Mouse (Mus musculus): ENCODE data around the gene Tbl3. TPM values are rescaled to one million over a fixed set of nuclear protein-coding genes. Genes with fewer than 3 reads are reported as not detected.
"Not testable (repeated sequence)": the region's sequence is repeated elsewhere in the genome, so short reads cannot be mapped to it uniquely, and the experiment has no call there.

Tbl3 gene
- total RNA-seq, 2 experiments from 2014 or later = 28.5 to 29.1 TPM

- DNase-seq (ENCODE audit: low spot score in 2 of 2) = no peak
Observed at GRCm38 (mm10) chr17:24697985-24698384, 9.5 kb downstream of the Tbl3 start.

- DNase-seq (ENCODE audit: low spot score in 2 of 2) = peak; percentile 75 to 80
Observed at GRCm38 (mm10) chr17:24696011-24696697, 11.3 kb downstream of the Tbl3 start, which contains the start of the genes Gfer and Noxo1. Gfer (minus strand) TSS chr17:24696156. Noxo1 (plus strand) TSS chr17:24696234.

GRCm38 (mm10) chr17:24695326-24696010, 12.0 kb downstream of the Tbl3 start:
- DNase-seq (ENCODE audit: low spot score in 2 of 2) = no peak

DNA sequence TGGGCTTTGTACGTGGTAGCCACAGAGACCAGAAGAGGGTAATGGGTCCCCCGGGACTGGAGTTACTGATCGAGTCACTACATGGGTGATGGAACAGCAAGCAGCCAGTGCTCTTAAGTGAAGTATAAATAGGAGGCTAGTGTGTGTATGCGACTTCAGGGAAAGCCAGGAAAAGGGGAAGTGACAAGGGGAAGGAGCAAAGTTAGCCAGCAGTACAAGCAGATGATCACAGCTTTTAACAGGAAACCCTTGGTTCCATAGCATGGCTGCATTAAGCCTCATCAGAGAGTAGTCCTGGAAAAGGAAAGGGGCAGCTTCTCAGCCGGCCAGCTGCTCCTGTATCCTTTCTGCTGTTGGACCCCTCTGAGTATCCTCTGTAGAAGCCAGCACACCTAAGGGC, 15.1 kb downstream of the Tbl3 start:
- DNase-seq (ENCODE audit: low spot score in 2 of 2) = no peak

- peak in 1 of 2 experiments; percentile 50 for DNase-seq (ENCODE audit: low spot score in 2 of 2)
Observed at GRCm38 (mm10) chr17:24689251-24690081, 18.0 kb downstream of the Tbl3 start, which contains the start of gene Syngr3. Syngr3 (minus strand) TSS chr17:24689955.

DNA sequence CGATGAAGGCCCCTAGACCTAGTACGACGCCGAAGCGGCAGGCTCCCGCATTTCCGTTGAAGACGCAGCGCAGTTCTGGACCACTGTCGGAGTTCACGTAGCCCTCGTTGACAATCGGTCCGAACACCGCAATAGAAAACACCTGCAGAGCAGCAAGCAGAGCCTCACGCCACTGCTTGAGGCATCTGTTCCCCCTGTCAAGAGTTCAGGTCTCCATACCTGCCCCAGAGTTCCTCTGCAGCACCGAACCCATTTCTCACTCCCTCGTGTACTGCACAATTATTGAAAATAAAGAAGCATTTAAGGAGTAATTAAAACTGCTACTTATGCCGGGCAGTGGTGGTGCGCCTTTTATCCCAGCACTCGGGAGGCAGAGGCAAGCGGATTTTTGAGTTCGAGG, 19.9 kb downstream of the Tbl3 start:
- no peak for DNase-seq (ENCODE audit: low spot score in 2 of 2)

- DNase-seq (ENCODE audit: low spot score in 2 of 2) = no peak
Observed at GRCm38 (mm10) chr17:24687146-24687595, 20.3 kb downstream of the Tbl3 start.

DNA sequence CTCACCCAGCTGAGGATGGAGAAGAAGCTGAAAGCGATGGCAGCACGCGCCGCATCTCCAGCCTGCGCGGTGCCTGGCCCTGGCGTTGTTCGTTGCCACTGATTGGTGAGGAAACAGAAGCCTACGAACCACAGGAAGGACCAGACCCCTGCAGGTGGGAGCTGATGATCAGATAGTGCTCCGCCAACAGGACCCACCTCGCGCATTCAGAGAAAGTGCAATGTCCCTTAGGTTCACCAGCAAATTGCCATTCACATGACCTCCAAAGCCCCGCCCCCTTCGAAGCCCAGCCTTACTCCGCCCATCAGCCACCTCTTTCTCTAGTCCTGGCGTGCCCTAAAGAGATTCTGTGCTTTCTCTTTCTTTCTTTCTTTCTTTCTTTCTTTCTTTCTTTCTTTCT, 20.9 kb downstream of the Tbl3 start:
- no peak for DNase-seq (ENCODE audit: low spot score in 2 of 2)

DNA sequence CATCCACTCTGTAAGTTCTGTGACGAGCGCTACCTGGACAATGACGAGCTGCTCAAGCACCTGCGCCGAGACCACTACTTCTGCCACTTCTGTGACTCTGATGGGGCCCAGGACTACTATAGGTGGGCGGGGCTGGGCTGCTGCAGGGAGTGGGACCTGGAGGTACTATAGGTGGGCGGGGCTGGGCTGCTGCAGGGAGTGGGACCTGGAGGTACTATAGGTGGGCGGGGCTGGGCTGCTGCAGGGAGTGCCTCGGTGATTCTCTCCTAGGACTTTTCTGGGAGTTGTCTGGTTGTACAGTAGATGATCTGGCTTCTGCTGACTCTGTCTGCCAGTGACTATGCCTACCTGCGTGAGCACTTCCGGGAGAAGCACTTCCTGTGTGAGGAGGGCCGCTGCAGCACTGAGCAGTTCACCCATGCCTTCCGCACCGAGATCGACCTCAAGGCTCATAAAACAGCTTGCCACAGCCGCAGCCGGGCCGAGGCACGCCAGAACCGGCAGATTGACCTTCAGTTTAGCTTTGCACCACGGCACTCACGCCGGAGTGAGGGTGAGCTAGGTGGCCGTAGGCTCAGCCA, 29.9 kb downstream of the Tbl3 start:
- no peak for DNase-seq (ENCODE audit: low spot score in 2 of 2)

DNA sequence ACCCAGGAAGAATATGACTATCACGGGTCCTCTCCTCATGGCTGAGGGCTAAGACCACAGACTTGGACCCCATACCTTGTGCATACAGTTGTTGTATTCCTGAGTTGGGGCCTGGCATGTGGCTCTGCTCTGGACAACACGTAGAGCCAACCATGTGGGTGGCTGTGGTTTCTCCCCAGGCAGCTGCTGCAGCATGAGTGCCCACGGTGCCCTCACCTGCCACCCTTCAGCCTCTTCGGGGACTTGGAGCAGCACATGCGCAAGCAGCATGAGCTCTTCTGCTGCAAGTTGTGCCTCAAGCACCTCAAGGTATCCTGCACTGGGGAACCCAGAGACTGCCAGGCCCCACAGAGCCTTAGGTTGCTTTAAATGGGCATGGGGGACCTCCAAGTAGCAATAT, 30.6 kb downstream of the Tbl3 start:
- no peak for DNase-seq (ENCODE audit: low spot score in 2 of 2)

- peak; percentile 66 to 70 for DNase-seq (ENCODE audit: low spot score in 2 of 2)
Observed at GRCm38 (mm10) chr17:24676187-24676586, 31.3 kb downstream of the Tbl3 start.

DNA sequence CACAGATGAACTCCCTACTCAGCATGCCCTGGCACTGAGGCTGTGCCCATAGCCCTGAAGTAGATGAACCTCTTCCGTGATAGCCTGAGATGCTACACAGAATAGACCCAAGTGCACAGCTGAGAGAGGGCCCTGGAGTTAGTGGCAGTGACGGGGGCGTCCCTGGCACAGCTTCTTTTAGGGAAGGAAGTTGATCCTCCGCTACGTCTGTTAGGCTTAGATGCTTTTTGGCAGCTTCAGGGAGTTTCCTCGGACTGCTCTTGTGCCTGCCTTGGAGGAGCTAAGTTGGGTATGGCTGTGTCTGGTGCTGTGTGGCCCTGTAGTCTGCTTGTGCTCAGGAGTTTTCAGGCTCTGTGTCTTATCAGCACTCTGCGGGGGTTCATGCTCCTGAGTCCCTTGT, 33.2 kb downstream of the Tbl3 start:
- peak in 1 of 2 experiments; percentile 63 for DNase-seq (ENCODE audit: low spot score in 2 of 2)

- no peak for DNase-seq (ENCODE audit: low spot score in 2 of 2)
Observed at GRCm38 (mm10) chr17:24672141-24672540, 35.3 kb downstream of the Tbl3 start.

- DNase-seq (ENCODE audit: low spot score in 2 of 2) = no peak
Observed at GRCm38 (mm10) chr17:24671346-24671745, 36.1 kb downstream of the Tbl3 start.

DNA sequence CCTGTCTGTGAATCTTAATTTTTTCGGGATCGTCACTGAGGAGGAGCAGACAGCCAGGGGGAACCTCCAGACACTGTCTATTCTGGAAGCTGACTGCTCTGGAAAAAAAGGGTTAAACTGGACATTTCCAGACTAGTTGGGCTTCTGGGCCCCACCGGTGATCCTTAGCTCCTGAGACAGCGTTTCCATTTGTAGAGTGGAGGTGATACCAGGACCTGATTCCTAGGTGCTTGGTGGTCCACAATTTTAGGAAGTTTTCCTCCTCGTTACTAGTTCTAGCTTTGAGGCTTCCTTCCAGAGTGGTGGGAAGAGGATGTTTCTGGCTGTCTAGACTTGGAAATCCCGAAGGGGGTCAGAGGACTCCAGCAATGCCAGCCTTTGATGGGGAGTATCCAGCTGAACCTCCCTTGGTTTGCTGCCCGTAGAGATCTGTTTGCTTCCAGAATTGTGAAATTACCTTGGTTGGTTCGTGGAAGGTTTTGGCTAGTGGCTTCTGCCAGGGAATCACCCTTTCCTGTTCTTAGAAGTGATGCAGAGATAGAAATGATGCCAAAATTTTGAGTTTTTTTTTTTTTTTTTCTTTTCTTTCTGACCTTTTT, 37.1 kb downstream of the Tbl3 start:
- DNase-seq (ENCODE audit: low spot score in 2 of 2) = no peak

DNA sequence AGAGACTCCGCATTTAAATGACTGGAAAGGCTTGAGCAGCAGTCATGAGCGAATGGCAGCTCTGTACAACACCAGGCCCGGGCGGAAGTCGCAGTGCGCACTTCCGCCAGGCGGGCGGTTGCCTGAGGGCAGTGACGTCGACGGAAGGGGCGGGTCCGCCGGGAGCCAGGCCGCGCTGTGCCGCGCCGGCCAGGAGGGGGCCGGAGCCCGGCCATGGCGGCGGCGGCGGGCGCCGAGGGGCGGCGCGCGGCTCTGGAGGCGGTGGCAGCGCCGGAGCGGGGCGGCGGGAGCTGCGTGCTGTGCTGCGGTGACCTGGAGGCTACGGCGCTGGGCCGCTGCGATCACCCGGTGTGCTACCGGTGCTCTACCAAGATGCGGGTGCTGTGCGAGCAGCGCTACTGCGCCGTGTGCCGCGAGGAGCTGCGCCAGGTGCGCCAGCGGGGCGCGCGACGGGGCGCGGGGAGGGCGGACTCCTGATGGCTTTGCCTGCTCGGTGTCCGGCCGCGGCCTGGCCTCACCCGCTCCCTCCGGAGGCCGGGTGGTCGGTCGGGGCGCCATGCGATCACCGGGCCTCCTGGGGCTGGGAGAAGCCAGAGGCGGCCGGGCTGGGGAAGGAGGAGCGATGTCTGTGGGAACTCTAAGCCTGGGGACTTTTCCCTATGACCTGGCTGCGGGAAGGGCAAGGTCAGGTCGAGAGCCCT, 37.8 kb downstream of the Tbl3 start, which contains the start of gene Zfp598:
Gene Zfp598, plus strand, starts transcription at position 143 of the 701 bp plus-strand sequence.
- peak; percentile 93 to 95 for DNase-seq (ENCODE audit: low spot score in 2 of 2)

- DNase-seq (ENCODE audit: low spot score in 2 of 2) = not testable (repeated sequence)
Observed at GRCm38 (mm10) chr17:24669214-24669544, 38.3 kb downstream of the Tbl3 start.

GRCm38 (mm10) chr17:24667416-24667815, 40.0 kb downstream of the Tbl3 start:
- no peak for DNase-seq (ENCODE audit: low spot score in 2 of 2)

- not testable (repeated sequence) for DNase-seq (ENCODE audit: low spot score in 2 of 2)
Observed at GRCm38 (mm10) chr17:24667011-24667410, 40.4 kb downstream of the Tbl3 start.

Measured in layer of hippocampus, postnatal 14 days (tissue).